12 mouse cellular contexts compared by ENCODE assay signal in genomic region chr12:91412461-91413182, GRCm38 (mm10). TPM values are rescaled to one million over a fixed set of nuclear protein-coding genes. Genes with fewer than 3 reads are reported as not detected.
A peak's percentile ranks its signal among the peaks of the same experiment; 100 is the strongest.
DNase-seq lines count a peak whose midpoint lies in the region; ATAC-seq lines count a peak whose summit lies in the region.
"Had no signal": no experiment of that assay in that cellular context is flagged by ENCODE, and none has a peak within 500 bp of the region (broad histone marks: within the 10 kb centered on the region; RNA-seq: fewer than 3 reads in every experiment).

No protein-coding gene starts in this region.

- peaks cover 30% of the 10 kb centered on the region for H3K4me1 ChIP-seq in forebrain, embryonic 16.5 days (replicated peaks; ENCODE audit: control insufficient read depth, insufficient read depth, low read length)
- peaks cover 11% of the 10 kb centered on the region for H3K4me1 ChIP-seq in midbrain, embryonic 13.5 days (replicated peaks)

- 19% methylated on average over 7 of the region's 7 CpGs for WGBS in forebrain, embryonic 16.5 days
- 27% methylated on average over 7 of the region's 7 CpGs for whole genome bisulfite sequencing in midbrain, embryonic 13.5 days

- H3K27me3 ChIP-seq in forebrain, embryonic 16.5 days (replicated peaks; ENCODE audit: control insufficient read depth, insufficient read depth, low read length), result no peaks in the 10 kb centered on the region
- peaks cover 14% of the 10 kb centered on the region for H3K27me3 ChIP-seq in midbrain, embryonic 13.5 days

- H3K9ac ChIP-seq in forebrain, embryonic 16.5 days (replicated peaks; ENCODE audit: low read depth, low read length), result no peak overlapping the region
- no peak overlapping the region for H3K9ac ChIP-seq in midbrain, embryonic 13.5 days (replicated peaks)

- peak; percentile 84 for ATAC-seq in forebrain, embryonic 16.5 days
- peak; percentile 85 for ATAC-seq in midbrain, embryonic 13.5 days

- no peaks in the 10 kb centered on the region for H3K9me3 ChIP-seq in forebrain, embryonic 16.5 days (ENCODE audit: control insufficient read depth, low read length)
- H3K9me3 ChIP-seq in midbrain, embryonic 13.5 days, result no peaks in the 10 kb centered on the region

- 0 out of 2 replicates have a peak overlapping the region, but pooled peaks have one; percentile 21 for H3K27ac ChIP-seq in forebrain, embryonic 16.5 days (ENCODE audit: low read length)
- peak overlapping the region; percentile 27; the same call in 1 of the 2 replicates for H3K27ac ChIP-seq in midbrain, embryonic 13.5 days
- H3K27ac ChIP-seq: left cerebral cortex, adult 2 months had no signal

- peak; percentile 90 for DNase-seq in MN1 (ENCODE audit: low spot score)
- peak; percentile 5 for DNase-seq in brain, adult 2 months (ENCODE audit: low read depth, low spot score)
- DNase-seq in layer of hippocampus, adult 18-20 months (ENCODE audit: low spot score in 2 of 2), result no peak
- no peak for DNase-seq in layer of hippocampus, adult 9-10 months (ENCODE audit: low spot score)
- DNase-seq in heart, adult 8-10 months (ENCODE audit: low spot score), result no peak
- DNase-seq: adrenal gland, postnatal 36 days; lung, adult 2 months had no signal

- H3K4me2 ChIP-seq in forebrain, embryonic 16.5 days (ENCODE audit: low read length), result no peak overlapping the region
- H3K4me2 ChIP-seq in midbrain, embryonic 13.5 days (replicated peaks), result no peak overlapping the region

- no peak overlapping the region for H3K4me3 ChIP-seq in forebrain, embryonic 16.5 days (replicated peaks; ENCODE audit: low read length)
- H3K4me3 ChIP-seq in midbrain, embryonic 13.5 days (replicated peaks), result no peak overlapping the region
- H3K4me3 ChIP-seq: left cerebral cortex, adult 2 months had no signal

- no peaks in the 10 kb centered on the region for H3K36me3 ChIP-seq in forebrain, embryonic 16.5 days (ENCODE audit: control insufficient read depth, insufficient read depth)
- H3K36me3 ChIP-seq in midbrain, embryonic 13.5 days, result no peaks in the 10 kb centered on the region

RNA-seq across cellular contexts. Expression of gene Tshr, which starts 28.3 kb away (rescaled TPM):
- 0.95 and 1.7 TPM in 2 replicates for polyA plus RNA-seq in forebrain, embryonic 16.5 days (2015; fragmentation: Nextera tagmentation; extraction: Ambion mirVana)
- polyA plus RNA-seq in midbrain, embryonic 13.5 days (2015; fragmentation: Nextera tagmentation; extraction: Ambion mirVana), result 0.14 and 0.27 TPM in 2 replicates
- under 1 TPM; 0.27 to 0.36 TPM for total RNA-seq in layer of hippocampus, adult 18-20 months (2021)
- total RNA-seq in heart, adult 8-10 months (2022), result under 1 TPM in 2 of 4 experiments, not detected in 2; 0.09 to 0.12 TPM
- total RNA-seq: common myeloid progenitor, adult 5-6 weeks; MEL had no signal

RNA-seq across cellular contexts. Expression of gene Cep128, which starts 28.4 kb away (rescaled TPM):
- 6.4 and 6.8 TPM in 2 replicates for polyA plus RNA-seq in forebrain, embryonic 16.5 days (2015; fragmentation: Nextera tagmentation; extraction: Ambion mirVana)
- 4.6 and 5.5 TPM in 2 replicates for polyA plus RNA-seq in midbrain, embryonic 13.5 days (2015; fragmentation: Nextera tagmentation; extraction: Ambion mirVana)
- total RNA-seq in layer of hippocampus, adult 18-20 months (2021), result 1 to 10 TPM; 6.1 to 6.3 TPM
- total RNA-seq in heart, adult 8-10 months (2022), result 10 to 100 TPM; 11.5 to 16.4 (median 12.4) TPM

Comparison
In these comparisons a context has a peak if more than half of its experiments do, and no peak if none do; other contexts are left out.
1. DNase-seq: peak in MN1 (single experiment) and brain, adult 2 months (single experiment); none in layer of hippocampus, adult 18-20 months (0 of 2), layer of hippocampus, adult 9-10 months (single experiment) and heart, adult 8-10 months (single experiment).